Mouse (Mus musculus): ENCODE measurements around the gene Pcdh15.

The Pcdh15 gene

DNA sequence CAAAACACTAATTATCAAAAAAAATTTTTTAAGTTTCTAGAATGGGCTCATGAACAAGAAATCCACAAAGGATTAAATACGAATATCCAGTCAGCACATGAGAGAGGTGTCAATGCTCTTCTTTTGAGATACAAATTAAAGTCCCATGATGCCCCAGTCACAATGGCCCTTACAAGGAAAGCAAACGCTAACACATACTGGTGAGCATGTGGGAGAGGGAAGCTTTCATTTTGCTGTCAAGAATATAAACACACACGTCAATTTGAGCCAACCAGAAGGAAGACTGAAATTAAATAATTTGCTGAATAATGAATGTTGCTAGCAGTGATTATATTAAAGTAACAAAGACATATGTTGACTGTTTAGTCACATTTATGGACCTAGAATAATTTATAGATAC lies 1470.5 kb downstream of the Pcdh15 start:
- no peak for DNase-seq (ENCODE audit: low spot score in 2 of 2)

DNA sequence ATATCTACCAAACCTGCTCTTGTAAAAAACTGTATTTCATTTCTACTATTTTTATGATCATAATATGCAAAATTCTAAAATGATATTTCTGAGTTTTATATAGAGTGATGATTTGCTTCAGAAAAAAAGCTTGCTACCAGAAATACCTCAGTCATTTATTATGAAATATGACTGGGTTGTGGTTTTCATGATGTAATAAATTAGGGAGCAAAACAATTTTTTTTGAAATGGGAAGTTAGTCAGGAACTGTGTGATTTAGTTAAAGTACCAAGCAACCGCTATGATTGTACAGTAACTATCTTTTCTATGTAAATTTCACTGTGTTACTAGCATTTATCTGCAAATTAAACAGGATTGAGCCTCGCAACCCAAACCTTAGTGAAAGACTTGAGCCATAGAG lies 1480.8 kb downstream of the Pcdh15 start:
- DNase-seq (ENCODE audit: low spot score in 2 of 2) = no peak

DNA sequence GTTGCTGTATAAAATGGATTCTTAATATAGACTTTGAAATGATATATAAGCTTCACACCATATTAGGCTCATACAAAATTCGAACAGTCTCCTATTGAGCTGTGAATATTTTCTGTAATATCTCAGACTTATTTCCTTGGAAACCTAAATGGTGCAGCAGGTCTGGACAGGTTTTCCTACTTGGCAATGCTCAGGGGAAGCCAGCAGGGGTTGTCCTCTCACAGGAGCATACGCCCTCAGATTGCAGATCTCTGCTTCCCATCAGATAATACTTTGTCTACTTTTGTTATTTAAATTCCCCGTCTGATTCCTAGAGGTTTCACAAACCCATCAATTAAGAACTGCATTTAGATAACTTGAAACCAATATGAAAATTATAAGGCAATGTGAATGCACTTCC lies 1492.7 kb downstream of the Pcdh15 start:
- DNase-seq (ENCODE audit: low spot score in 2 of 2) = no peak

DNA sequence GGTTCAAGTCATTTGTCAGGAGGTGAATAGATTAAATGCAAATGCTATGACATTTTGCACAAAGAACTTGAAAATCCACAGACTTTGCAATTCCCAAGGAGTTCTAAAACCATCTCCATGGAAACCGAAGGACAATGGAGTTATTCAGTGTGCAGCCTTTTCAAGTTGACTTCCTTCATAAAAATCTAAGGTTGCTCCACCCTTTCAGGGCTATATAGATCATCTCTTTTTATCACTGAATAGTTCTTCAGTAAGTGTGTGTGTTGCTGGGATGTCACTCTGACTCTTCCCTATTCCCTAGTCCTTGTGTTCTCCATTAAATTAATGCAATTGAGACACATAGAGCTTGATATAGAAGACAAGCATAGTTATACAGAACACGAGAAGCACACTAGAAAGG lies 1508.5 kb downstream of the Pcdh15 start:
- DNase-seq (ENCODE audit: low spot score in 2 of 2) = no peak

DNA sequence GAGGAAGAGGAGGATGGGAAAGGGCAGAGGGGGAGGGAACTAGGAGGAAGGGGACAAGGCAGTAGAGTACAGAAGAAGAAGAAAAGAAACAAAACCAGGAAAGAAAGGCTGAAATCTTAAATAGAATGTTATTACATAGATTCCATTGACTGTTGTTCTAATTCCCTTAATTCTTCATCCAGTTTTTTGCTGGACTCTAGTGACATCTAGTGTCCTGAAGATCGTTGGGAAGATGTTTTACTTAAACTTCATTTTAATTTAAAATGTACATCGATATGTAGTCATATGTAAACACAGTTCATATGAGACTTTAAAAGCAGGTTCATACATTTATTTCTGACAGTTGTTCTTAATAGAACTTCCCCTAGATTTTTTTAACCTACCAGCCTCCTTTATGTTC lies 1522.7 kb downstream of the Pcdh15 start:
- no peak for DNase-seq (ENCODE audit: low spot score in 2 of 2)

DNA sequence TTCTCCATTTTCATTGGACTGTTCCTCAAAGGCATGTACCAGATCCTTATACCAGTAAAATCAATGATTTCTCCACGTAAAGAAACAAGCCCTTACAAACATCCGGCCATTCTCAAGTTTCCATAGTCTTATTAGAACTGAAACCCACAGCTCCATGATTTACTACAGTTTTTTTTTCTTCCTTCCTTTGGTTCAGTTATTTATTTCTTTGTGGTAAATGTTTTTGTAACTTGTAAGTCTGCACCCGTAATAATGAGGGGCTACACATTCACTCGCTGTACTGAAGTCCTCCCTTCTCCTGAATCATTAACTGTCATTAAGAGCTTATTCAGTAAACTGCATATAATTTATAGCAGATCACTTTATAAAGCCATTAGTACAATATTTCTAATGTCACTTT lies 1526.6 kb downstream of the Pcdh15 start:
- DNase-seq (ENCODE audit: low spot score in 2 of 2) = no peak

DNA sequence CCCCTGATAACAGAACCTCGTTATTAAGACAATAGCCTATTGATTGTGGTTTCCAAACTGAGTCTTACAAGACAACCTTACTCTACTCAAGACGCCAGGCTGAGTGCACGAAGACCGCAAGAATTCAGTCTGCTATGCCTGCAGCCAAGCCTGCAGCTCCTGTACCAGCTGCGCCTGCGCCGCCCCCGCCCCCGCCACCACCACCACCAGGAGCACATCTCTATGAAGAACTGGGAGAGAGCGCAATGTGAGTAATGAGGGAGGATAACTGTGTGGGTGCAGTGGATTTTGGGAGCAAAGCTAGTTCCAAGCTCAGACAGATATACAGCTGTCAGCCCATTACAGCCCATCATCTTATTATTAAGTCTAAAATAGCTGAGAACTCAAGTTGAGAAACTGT lies 1527.5 kb downstream of the Pcdh15 start:
- no peak for DNase-seq (ENCODE audit: low spot score in 2 of 2)

DNA sequence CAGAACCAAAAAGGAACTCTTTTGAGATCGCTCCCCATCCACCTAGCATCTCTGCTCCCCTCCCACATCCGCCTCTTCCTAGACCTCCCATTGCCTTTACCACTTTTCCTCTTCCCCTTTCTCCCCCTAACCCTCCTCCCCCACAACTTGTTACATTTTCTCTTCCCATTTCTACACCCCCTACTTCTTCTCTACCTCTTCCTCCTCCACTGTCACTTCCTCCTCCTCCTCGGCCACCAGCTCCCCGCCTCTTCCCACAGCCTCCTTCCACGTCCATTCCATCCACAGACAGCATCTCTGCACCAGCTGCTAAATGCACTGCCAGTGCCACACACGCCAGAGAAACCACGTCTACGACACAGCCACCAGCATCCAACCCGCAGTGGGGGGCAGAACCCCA lies 1532.2 kb downstream of the Pcdh15 start:
- no peak for DNase-seq (ENCODE audit: low spot score in 2 of 2)

DNA sequence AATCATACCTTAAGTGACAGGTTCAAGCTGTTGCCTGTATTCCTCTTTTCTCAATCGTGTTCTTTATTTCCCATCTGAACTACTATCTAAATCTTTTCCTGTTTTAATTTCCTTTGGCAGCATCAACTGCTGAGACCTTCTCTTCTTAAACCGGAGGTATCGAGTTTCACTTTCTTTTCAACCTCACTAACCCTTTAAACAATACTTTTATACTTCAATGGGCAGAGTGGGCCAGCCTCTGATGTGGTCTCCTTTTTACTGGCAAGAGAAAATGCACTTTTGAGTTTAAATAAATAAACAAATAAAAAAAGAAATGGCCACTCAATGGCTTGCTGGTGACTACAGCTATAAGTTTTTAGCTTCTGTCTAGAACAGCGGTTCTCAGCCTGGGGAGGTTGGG lies 1537.9 kb downstream of the Pcdh15 start:
- no peak for DNase-seq (ENCODE audit: low spot score in 2 of 2)

DNA sequence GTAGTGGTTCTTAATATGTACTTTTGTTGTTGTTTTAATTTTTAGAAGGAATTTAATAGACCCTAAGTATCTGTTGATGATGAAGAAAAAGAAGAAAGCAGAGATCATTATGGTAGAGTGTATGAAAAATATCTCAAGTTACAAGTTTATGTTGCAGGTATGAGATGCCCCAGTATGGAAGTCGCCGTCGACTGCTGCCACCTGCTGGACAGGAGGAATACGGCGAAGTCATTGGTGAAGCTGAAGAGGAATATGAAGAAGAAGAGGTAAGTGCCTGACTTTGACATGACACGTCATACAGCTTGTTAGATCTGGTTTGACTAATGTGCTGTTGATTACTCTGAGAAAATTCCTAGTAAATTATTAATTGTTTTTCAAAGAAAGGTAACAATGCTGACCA lies 1543.0 kb downstream of the Pcdh15 start:
- peak in 1 of 2 experiments; percentile 10 for DNase-seq (ENCODE audit: low spot score in 2 of 2)

DNA sequence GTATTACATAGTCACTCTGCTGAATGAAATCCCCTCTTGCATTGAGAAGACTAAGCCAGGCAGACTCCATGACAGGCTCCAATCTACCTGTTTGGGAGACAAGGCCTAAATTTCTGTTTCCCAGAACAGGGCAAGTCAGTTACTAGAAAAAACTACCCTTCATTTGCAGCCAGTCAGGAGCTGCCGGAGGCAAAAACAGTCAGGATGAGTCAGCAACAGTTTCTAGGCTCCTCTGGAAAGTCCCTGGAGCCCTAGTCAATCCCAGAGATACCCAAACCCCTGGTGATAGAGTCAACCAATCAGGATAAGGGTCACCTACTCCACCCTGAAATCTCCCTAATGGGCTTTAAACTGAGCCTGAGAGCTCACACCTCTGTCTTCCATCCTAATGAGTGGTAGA lies 1564.0 kb downstream of the Pcdh15 start:
- no peak for DNase-seq (ENCODE audit: low spot score in 2 of 2)

DNA sequence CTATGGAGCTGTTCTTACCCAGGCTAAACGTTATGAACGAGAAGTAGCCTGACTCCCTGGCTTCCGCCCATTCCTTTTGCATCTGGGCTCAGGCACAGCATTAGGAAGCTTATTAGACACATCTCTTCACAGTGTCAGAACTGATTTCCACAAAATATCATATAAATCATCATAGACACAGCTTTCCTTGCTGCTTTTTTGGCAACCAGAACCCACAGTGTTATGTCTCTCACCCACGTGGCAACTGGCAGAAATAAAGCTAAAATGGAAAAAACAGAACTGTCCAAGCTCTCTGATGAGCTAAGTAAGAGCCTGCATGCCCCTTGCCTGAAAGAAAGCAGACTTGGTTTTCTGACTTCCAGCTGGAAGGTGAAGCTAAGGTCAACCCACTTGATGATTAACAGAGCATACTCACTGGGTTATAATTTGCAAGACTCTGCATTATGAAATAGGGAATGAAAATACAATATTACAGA lies 1580.9 kb downstream of the Pcdh15 start:
- DNase-seq (ENCODE audit: low spot score in 2 of 2) = no peak

DNA sequence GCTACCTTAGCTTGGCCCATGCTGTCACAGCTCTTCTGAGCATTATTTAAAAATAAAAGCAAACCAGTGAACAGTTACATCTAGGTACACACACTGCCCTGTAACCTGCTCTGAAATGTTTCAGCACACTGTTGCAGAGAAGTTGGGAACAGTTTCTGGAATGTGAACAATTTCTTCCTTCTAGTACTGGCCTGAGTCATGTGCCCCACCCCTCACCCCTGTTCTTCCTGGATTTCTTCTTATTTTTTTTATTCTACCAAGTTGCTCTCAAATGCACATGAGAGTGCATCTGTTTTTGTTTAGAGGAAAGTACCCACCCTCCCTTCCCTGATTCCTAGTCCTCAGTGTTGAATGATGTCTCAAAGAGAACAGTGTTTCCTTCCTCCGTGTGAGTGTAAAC lies 1581.4 kb downstream of the Pcdh15 start:
- DNase-seq (ENCODE audit: low spot score in 2 of 2) = no peak
